Mouse (Mus musculus) small intestine, adult 2 months (tissue): ENCODE data around the gene Slc22a23. TPM values are rescaled to one million over a fixed set of nuclear protein-coding genes. Genes with fewer than 3 reads are reported as not detected.

Experiments used
- H3K27ac ChIP-seq: fragments of 200-500 bp; 2 replicates; pipeline ENCODE4 v1.5.1; 2012; ENCODE audit warnings: low read depth, low read length, control low read depth, inconsistent platforms; ENCODE audit not compliant: insufficient read depth
- H3K27me3 ChIP-seq: fragments of 200-500 bp; 2 replicates; pipeline ENCODE4 v1.6.1; 2012; ENCODE audit warnings: mild to moderate bottlenecking, moderate library complexity, low read length, inconsistent platforms; ENCODE audit not compliant: control insufficient read depth, insufficient read depth
- H3K36me3 ChIP-seq: fragments of 200-500 bp; 2 replicates; pipeline ENCODE4 v1.6.1; 2012; ENCODE audit warnings: mild to moderate bottlenecking, low read length, control low read depth, inconsistent platforms; ENCODE audit not compliant: control insufficient read depth, insufficient read depth
- H3K4me1 ChIP-seq: fragments of 200-500 bp; 2 replicates; pipeline ENCODE4 v1.6.1; 2012; ENCODE audit warnings: low read length, inconsistent platforms, mixed read lengths; ENCODE audit not compliant: control insufficient read depth, insufficient read depth, insufficient read length
- H3K4me3 ChIP-seq: fragments of 200-500 bp; 2 replicates; pipeline ENCODE4 v1.5.1; 2012; ENCODE audit warnings: low read depth, mild to moderate bottlenecking, control low read depth, inconsistent platforms, low read length, moderate library complexity
- CTCF ChIP-seq: fragments of 200-500 bp; IDR thresholded peaks from 2 replicates; pipeline ENCODE4 v1.5.1; 2012; ENCODE audit warnings: low read depth, mild to moderate bottlenecking, control low read depth, inconsistent platforms, low read length, moderate library complexity, mixed read lengths; ENCODE audit not compliant: insufficient replicate concordance, insufficient read length; ENCODE audit errors: extremely low read depth
- POLR2A ChIP-seq: fragments of 200-500 bp; IDR thresholded peaks from 2 replicates; pipeline ENCODE4 v1.6.1; 2012; ENCODE audit warnings: low read depth, mild to moderate bottlenecking, control low read depth, inconsistent platforms, low read length, moderate library complexity
- WGBS: fragments of 180-500 bp; shearing (Covaris S2); methylation state at CpG from one replicate; pipeline ENCODE4 v1.1.7; 2018; 5-methylcytosine and 5-hydroxymethylcytosine counted together
- polyA plus RNA-seq: library from polyadenylated mRNA; depleted of rRNA; stranded (reverse); fragments of >200 nt; gene quantifications from 2 replicates; pipeline ENCODE4 v1.2.3, GENCODE M21; 2012

Gene Slc22a23
- polyA plus RNA-seq, 1 experiment: 52.9 TPM

- no peaks in the 10 kb centered on the region for H3K27me3 ChIP-seq
- H3K4me1 ChIP-seq: no peaks in the 10 kb centered on the region; the same call in 1 of the 2 replicates
- no peaks in the 10 kb centered on the region for H3K36me3 ChIP-seq
- TF ChIP-seq POLR2A (no peak), CTCF (no peak)
- H3K27ac ChIP-seq: no peak overlapping the region
- WGBS: 19% methylated on average over 3 of the region's 3 CpGs
- no peak overlapping the region for H3K4me3 ChIP-seq
Observed at GRCm38 (mm10) chr13:34246821-34247220, 98.2 kb downstream of the Slc22a23 start.

GRCm38 (mm10) chr13:34245216-34245615, 99.8 kb downstream of the Slc22a23 start:
- Histone ChIP-seq H3K27ac (no peak overlapping the region), H3K36me3 (no peaks in the 10 kb centered on the region), H3K4me3 (no peak overlapping the region), H3K4me1 (peaks cover under 1% of the 10 kb centered on the region; the same call in 1 of the 2 replicates), H3K27me3 (no peaks in the 10 kb centered on the region)
- no peak for TF ChIP-seq CTCF
- TF ChIP-seq POLR2A: no peak
- 66% methylated on average over 6 of the region's 6 CpGs for WGBS

- WGBS: 86% methylated on average over 1 of the region's 1 CpGs
- no peak overlapping the region for H3K27ac ChIP-seq
- no peak for TF ChIP-seq CTCF
- no peak for TF ChIP-seq POLR2A
- no peaks in the 10 kb centered on the region for H3K27me3 ChIP-seq
- no peaks in the 10 kb centered on the region for H3K36me3 ChIP-seq
- no peak overlapping the region for H3K4me3 ChIP-seq
- peaks cover 7% of the 10 kb centered on the region; the same call in 1 of the 2 replicates for H3K4me1 ChIP-seq
Observed at GRCm38 (mm10) chr13:34244186-34244585, 100.8 kb downstream of the Slc22a23 start.

GRCm38 (mm10) chr13:34242211-34242610, 102.8 kb downstream of the Slc22a23 start:
- no peak overlapping the region for H3K27ac ChIP-seq
- peaks cover 7% of the 10 kb centered on the region; the same call in 1 of the 2 replicates for H3K4me1 ChIP-seq
- WGBS: 25% methylated on average over 3 of the region's 3 CpGs
- no peak for TF ChIP-seq CTCF
- TF ChIP-seq POLR2A: no peak
- no peaks in the 10 kb centered on the region for H3K36me3 ChIP-seq
- no peak overlapping the region for H3K4me3 ChIP-seq
- no peaks in the 10 kb centered on the region for H3K27me3 ChIP-seq

GRCm38 (mm10) chr13:34240087-34240428, 104.9 kb downstream of the Slc22a23 start:
- H3K27ac ChIP-seq: no peak overlapping the region
- no peak overlapping the region for H3K4me3 ChIP-seq
- WGBS: 59% methylated on average over 3 of the region's 3 CpGs
- no peaks in the 10 kb centered on the region for H3K36me3 ChIP-seq
- no peaks in the 10 kb centered on the region for H3K27me3 ChIP-seq
- TF ChIP-seq CTCF (no peak), POLR2A (no peak)
- H3K4me1 ChIP-seq: peaks cover 7% of the 10 kb centered on the region; the same call in 1 of the 2 replicates

- H3K27ac ChIP-seq: no peak overlapping the region
- peaks cover 7% of the 10 kb centered on the region; the same call in 1 of the 2 replicates for H3K4me1 ChIP-seq
- 27% methylated on average over 11 of the region's 11 CpGs for WGBS
Observed at GRCm38 (mm10) chr13:34239371-34240086, 105.5 kb downstream of the Slc22a23 start.

GRCm38 (mm10) chr13:34238646-34239290, 106.2 kb downstream of the Slc22a23 start:
- 69% methylated on average over 14 of the region's 14 CpGs for WGBS

More at GRCm38 (mm10) chr13:34239371-34240086, 105.5 kb downstream of the Slc22a23 start:
- no peaks in the 10 kb centered on the region for H3K27me3 ChIP-seq
- H3K4me3 ChIP-seq: no peak overlapping the region
- TF ChIP-seq CTCF (no peak), POLR2A (no peak)
- no peaks in the 10 kb centered on the region for H3K36me3 ChIP-seq

More at GRCm38 (mm10) chr13:34238646-34239290, 106.2 kb downstream of the Slc22a23 start:
- Histone ChIP-seq H3K36me3 (no peaks in the 10 kb centered on the region), H3K4me3 (no peak overlapping the region), H3K27ac (no peak overlapping the region), H3K27me3 (no peaks in the 10 kb centered on the region), H3K4me1 (peaks cover 7% of the 10 kb centered on the region; the same call in 1 of the 2 replicates)
- TF ChIP-seq POLR2A (no peak), CTCF (no peak)
